Mouse (Mus musculus): ENCODE measurements around the gene Dop1b.

- no peak for TF ChIP-seq CTCF (IDR thresholded peaks at IDR 0.05; ENCODE audit: control insufficient read depth, insufficient read depth, low read length)
- no peak for TF ChIP-seq POLR2A (IDR thresholded peaks at IDR 0.05; ENCODE audit: borderline replicate concordance, control insufficient read depth, low read depth, low read length)
Measured at GRCm38 (mm10) chr16:93826054-93826453, 114.3 kb downstream of the Dop1b start.
